Mouse (Mus musculus): ENCODE data around the gene Gm27179. TPM values are rescaled to one million over a fixed set of nuclear protein-coding genes. Genes with fewer than 3 reads are reported as not detected.
"Not testable (repeated sequence)": the region's sequence is repeated elsewhere in the genome, so short reads cannot be mapped to it uniquely, and the experiment has no call there.

The Gm27179 gene
- polyA plus RNA-seq, 2 experiments = not detected

DNA sequence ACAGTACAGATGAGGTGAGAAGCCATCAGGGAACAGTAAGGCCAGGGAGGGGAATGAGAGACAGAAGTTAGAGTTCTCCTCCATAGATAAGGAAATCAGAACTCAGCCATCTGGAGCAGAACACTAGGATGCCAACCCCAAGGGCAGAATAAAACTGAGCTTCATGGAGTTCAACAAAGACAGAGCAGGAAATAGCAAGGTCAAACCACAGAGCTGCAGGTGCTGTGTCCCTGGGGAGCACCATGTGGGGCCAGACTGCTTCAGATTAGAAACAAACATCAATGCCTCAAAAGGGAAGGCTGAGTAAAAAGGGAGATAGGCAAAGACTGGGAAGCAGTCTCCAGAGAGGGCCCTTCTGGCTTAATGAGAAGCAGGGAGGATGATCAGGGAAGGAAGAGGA is 16.1 kb downstream of the Gm27179 start:
- H3K4me2 ChIP-seq (replicated peaks; ENCODE audit: low read depth, low read length, severe bottlenecking); H3K27ac ChIP-seq (replicated peaks; ENCODE audit: low read depth, low read length); ATAC-seq (ENCODE audit: low FRiP score, low read depth); H3K4me1 ChIP-seq (ENCODE audit: control insufficient read depth, insufficient read depth, low read length); DNase-seq (ENCODE audit: low spot score); H3K36me3 ChIP-seq (ENCODE audit: control insufficient read depth, insufficient read depth, low read length); H3K27me3 ChIP-seq (ENCODE audit: control insufficient read depth, insufficient read depth, low read length); H3K4me3 ChIP-seq (replicated peaks; ENCODE audit: low read length); H3K9me3 ChIP-seq (ENCODE audit: control insufficient read depth, low read length); H3K9ac ChIP-seq (ENCODE audit: low read depth, low read length, severe bottlenecking): not testable (repeated sequence)

- H3K4me1 ChIP-seq (ENCODE audit: control insufficient read depth, insufficient read depth, low read length); DNase-seq (ENCODE audit: low spot score); ATAC-seq (ENCODE audit: low FRiP score, low read depth); H3K4me2 ChIP-seq (replicated peaks; ENCODE audit: low read depth, low read length, severe bottlenecking); H3K9ac ChIP-seq (ENCODE audit: low read depth, low read length, severe bottlenecking); H3K27ac ChIP-seq (replicated peaks; ENCODE audit: low read depth, low read length); H3K4me3 ChIP-seq (replicated peaks; ENCODE audit: low read length); H3K27me3 ChIP-seq (ENCODE audit: control insufficient read depth, insufficient read depth, low read length); H3K9me3 ChIP-seq (ENCODE audit: control insufficient read depth, low read length); H3K36me3 ChIP-seq (ENCODE audit: control insufficient read depth, insufficient read depth, low read length): not testable (repeated sequence)
- WGBS = no CpG with 5 or more reads among the region's 2 CpGs
Observed at GRCm38 (mm10) chr14:69494946-69495345, 17.4 kb downstream of the Gm27179 start.

DNA sequence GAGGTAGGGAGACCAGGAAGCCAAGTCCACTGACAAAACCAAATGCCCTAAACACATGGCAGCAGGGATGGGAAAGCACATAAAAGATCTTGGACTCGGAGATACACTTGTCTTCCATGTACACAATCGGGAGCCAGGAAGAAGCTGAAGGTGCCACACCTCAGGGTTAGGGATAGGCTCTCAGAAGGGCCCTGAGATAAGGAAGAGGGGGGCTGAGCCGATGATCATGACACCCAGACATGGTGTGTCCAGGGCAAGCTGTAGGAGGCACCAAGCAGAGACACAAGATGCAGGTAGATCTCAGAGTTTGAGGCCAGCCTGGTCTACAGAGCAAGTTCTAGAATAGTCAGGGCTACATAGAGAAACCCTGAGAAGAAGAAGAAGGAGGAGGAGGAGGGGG is 17.8 kb downstream of the Gm27179 start:
- H3K9ac ChIP-seq (ENCODE audit: low read depth, low read length, severe bottlenecking); ATAC-seq (ENCODE audit: low FRiP score, low read depth); H3K27ac ChIP-seq (replicated peaks; ENCODE audit: low read depth, low read length); H3K9me3 ChIP-seq (ENCODE audit: control insufficient read depth, low read length); H3K4me1 ChIP-seq (ENCODE audit: control insufficient read depth, insufficient read depth, low read length); DNase-seq (ENCODE audit: low spot score); H3K4me2 ChIP-seq (replicated peaks; ENCODE audit: low read depth, low read length, severe bottlenecking); H3K27me3 ChIP-seq (ENCODE audit: control insufficient read depth, insufficient read depth, low read length); H3K36me3 ChIP-seq (ENCODE audit: control insufficient read depth, insufficient read depth, low read length); H3K4me3 ChIP-seq (replicated peaks; ENCODE audit: low read length): not testable (repeated sequence)
- no CpG with 5 or more reads among the region's 3 CpGs for WGBS

DNA sequence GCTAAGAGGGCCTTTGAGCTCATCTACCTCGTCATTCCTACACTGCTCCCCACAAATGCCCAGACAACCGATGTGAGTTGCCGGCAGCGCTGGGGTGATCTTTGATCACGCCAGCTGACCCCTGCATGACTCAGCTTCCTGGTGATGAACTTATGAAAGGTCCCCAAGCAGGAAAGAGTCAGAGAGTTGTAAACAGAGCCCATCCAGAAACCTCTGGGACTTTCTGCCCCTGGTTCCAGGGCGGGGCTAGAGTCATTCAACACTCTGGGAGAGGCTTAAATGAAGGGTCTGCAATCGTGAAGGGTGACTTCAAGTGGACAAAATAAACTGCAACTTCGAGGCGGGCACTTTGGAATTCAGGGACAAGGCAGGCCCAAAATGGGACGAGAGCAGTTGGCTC is 24.3 kb downstream of the Gm27179 start:
- not testable (repeated sequence) for H3K9me3 ChIP-seq (ENCODE audit: control insufficient read depth, low read length); ATAC-seq (ENCODE audit: low FRiP score, low read depth); H3K4me2 ChIP-seq (replicated peaks; ENCODE audit: low read depth, low read length, severe bottlenecking); H3K4me1 ChIP-seq (ENCODE audit: control insufficient read depth, insufficient read depth, low read length); H3K36me3 ChIP-seq (ENCODE audit: control insufficient read depth, insufficient read depth, low read length); H3K4me3 ChIP-seq (replicated peaks; ENCODE audit: low read length); DNase-seq (ENCODE audit: low spot score); H3K9ac ChIP-seq (ENCODE audit: low read depth, low read length, severe bottlenecking); H3K27me3 ChIP-seq (ENCODE audit: control insufficient read depth, insufficient read depth, low read length); H3K27ac ChIP-seq (replicated peaks; ENCODE audit: low read depth, low read length)
- no CpG with 5 or more reads among the region's 10 CpGs for WGBS

DNA sequence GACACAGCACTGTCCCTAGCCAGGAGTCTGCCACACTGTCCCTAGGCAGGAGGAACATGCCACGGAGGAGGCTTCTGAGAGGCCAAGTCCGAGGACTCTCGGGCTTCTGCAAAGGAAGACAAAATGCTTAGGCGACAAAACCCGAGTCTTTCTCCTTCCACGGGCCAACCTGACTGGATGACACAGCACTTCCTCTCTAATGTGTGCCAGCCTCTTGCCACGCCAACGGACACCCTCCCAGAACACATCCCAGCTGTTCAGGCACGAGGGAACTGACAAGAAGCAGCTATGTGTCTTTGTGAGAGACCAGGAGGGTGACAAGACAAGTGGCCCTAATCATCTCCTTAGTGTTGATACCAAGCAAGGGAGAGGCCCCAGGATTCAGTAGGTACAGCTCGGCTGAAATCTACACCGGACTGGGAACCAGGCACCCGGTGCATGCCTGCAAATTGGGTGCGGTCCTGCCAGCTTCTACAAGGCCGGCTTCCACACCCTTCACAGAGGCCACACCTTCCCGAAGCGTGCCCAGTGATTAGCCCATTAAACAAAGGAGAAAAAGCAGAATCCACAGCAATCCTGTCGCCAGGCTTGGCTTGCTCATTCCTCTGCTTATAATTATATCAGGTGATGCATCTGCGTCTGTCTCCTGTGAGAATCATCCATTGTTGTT is 26.7 kb downstream of the Gm27179 start:
- not testable (repeated sequence) for H3K4me3 ChIP-seq (replicated peaks; ENCODE audit: low read length); ATAC-seq (ENCODE audit: low FRiP score, low read depth); H3K27me3 ChIP-seq (ENCODE audit: control insufficient read depth, insufficient read depth, low read length); DNase-seq (ENCODE audit: low spot score); H3K9me3 ChIP-seq (ENCODE audit: control insufficient read depth, low read length); H3K4me2 ChIP-seq (replicated peaks; ENCODE audit: low read depth, low read length, severe bottlenecking); H3K36me3 ChIP-seq (ENCODE audit: control insufficient read depth, insufficient read depth, low read length); H3K9ac ChIP-seq (ENCODE audit: low read depth, low read length, severe bottlenecking); H3K4me1 ChIP-seq (ENCODE audit: control insufficient read depth, insufficient read depth, low read length); H3K27ac ChIP-seq (replicated peaks; ENCODE audit: low read depth, low read length)
- WGBS = no CpG with 5 or more reads among the region's 18 CpGs

DNA sequence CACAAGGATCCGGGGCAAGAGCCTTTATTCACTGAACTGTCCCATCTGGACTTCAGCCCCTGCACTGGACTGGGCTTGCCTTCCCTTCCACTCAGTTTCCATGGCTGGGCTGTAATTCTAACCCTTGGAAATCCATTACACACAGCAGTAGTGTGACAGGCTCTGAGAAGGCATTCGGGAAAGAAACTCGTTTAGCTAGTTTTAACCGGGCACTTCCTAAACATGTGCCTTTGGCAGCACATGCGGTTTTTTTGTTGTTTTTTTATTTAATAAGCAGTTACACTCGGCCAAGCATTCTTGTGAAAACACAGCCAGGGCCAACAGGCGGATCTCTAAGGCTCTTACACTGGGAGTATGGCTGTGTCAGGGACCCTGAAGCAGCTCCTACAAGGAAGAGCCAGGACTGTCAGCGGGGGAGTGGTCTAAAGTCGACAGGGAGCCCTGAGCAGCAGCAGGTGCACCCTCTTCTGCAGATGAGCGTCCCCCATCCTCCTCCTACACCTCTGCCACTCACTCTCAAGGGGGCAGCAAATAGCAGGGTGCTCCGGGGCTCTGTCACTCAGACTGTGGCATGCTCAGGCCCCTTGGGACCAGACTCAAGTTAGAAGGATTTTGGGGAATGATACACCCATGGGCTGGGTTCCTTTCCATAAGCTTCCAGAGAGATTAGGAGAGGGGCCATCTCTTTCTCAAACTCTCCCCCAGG is 38.3 kb downstream of the Gm27179 start:
- H3K9ac ChIP-seq (ENCODE audit: low read depth, low read length, severe bottlenecking); ATAC-seq (ENCODE audit: low FRiP score, low read depth); DNase-seq (ENCODE audit: low spot score); H3K27me3 ChIP-seq (ENCODE audit: control insufficient read depth, insufficient read depth, low read length); H3K4me3 ChIP-seq (replicated peaks; ENCODE audit: low read length); H3K36me3 ChIP-seq (ENCODE audit: control insufficient read depth, insufficient read depth, low read length); H3K9me3 ChIP-seq (ENCODE audit: control insufficient read depth, low read length); H3K4me2 ChIP-seq (replicated peaks; ENCODE audit: low read depth, low read length, severe bottlenecking); H3K4me1 ChIP-seq (ENCODE audit: control insufficient read depth, insufficient read depth, low read length); H3K27ac ChIP-seq (replicated peaks; ENCODE audit: low read depth, low read length): not testable (repeated sequence)
- no CpG with 5 or more reads among the region's 11 CpGs for WGBS

DNA sequence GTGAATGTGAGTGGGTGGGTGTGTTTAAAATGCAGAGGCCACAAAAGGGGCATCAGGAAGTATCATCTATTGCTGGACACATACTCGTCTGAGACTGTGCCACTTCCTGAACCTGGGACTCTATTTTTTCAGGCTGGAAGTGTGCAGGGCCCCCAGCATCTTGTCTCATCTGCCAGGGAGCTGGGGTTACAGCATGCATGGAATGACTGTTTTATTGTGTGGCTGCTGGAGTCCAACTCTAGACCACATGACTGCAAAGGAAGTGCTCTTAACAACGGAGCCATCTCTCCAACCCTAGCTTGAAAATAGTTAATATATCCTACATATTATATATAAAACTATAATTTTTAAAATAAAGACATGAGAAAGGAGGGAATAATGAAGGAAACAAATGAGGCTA is 39.0 kb downstream of the Gm27179 start:
- WGBS = no CpG with 5 or more reads among the region's 2 CpGs
- H3K4me1 ChIP-seq (ENCODE audit: control insufficient read depth, insufficient read depth, low read length); H3K9me3 ChIP-seq (ENCODE audit: control insufficient read depth, low read length); H3K9ac ChIP-seq (ENCODE audit: low read depth, low read length, severe bottlenecking); H3K36me3 ChIP-seq (ENCODE audit: control insufficient read depth, insufficient read depth, low read length); H3K27me3 ChIP-seq (ENCODE audit: control insufficient read depth, insufficient read depth, low read length); ATAC-seq (ENCODE audit: low FRiP score, low read depth); DNase-seq (ENCODE audit: low spot score); H3K4me3 ChIP-seq (replicated peaks; ENCODE audit: low read length); H3K4me2 ChIP-seq (replicated peaks; ENCODE audit: low read depth, low read length, severe bottlenecking); H3K27ac ChIP-seq (replicated peaks; ENCODE audit: low read depth, low read length): not testable (repeated sequence)

- not testable (repeated sequence) for H3K27me3 ChIP-seq (ENCODE audit: control insufficient read depth, insufficient read depth, low read length); H3K4me1 ChIP-seq (ENCODE audit: control insufficient read depth, insufficient read depth, low read length); H3K9me3 ChIP-seq (ENCODE audit: control insufficient read depth, low read length); H3K9ac ChIP-seq (ENCODE audit: low read depth, low read length, severe bottlenecking); H3K4me2 ChIP-seq (replicated peaks; ENCODE audit: low read depth, low read length, severe bottlenecking); DNase-seq (ENCODE audit: low spot score); H3K4me3 ChIP-seq (replicated peaks; ENCODE audit: low read length); H3K36me3 ChIP-seq (ENCODE audit: control insufficient read depth, insufficient read depth, low read length); ATAC-seq (ENCODE audit: low FRiP score, low read depth); H3K27ac ChIP-seq (replicated peaks; ENCODE audit: low read depth, low read length)
- WGBS = no CpG with 5 or more reads among the region's 8 CpGs
Observed at GRCm38 (mm10) chr14:69470122-69470708, 42.1 kb downstream of the Gm27179 start.

All from limb, embryonic 14.5 days (tissue).